Mouse (Mus musculus): ENCODE data around the gene Endou.

GRCm38 (mm10) chr15:97776919-97777318, 45.8 kb upstream of the Endou start:
- TF ChIP-seq CTCF (IDR thresholded peaks at IDR 0.05; ENCODE audit: extremely low read depth, insufficient read depth, low read length), result no peak
- no peak for TF ChIP-seq POLR2A (IDR thresholded peaks at IDR 0.05; ENCODE audit: extremely low read depth, insufficient read depth, low read length)
